Mouse (Mus musculus): ENCODE measurements at regions not wholly inside any gene's neighbourhood (a gene's known extent, or its start where the extent isn't known, plus 50 kb on each side); places are given as distances from the start of the nearest gene placed in this dataset.

GRCm38 (mm10) chr1:57155869-57156268 lies 177.4 kb upstream of the Satb2 start:
- intact Hi-C loops (cut with DNase I): no loop called here
- no peak for DNase-seq (ENCODE audit: extremely low spot score in 1 of 2, low spot score in 2 of 2)

GRCm38 (mm10) chr1:57164443-57164842 lies 186.0 kb upstream of the Satb2 start:
- no peak for DNase-seq (ENCODE audit: extremely low spot score in 1 of 2, low spot score in 2 of 2)
- intact Hi-C loops (cut with DNase I): no loop called here

- no peak for DNase-seq (ENCODE audit: extremely low spot score in 1 of 2, low spot score in 2 of 2)
- intact Hi-C loops (cut with DNase I): no loop called here
Observed at GRCm38 (mm10) chr1:57174289-57174890, 195.9 kb upstream of the Satb2 start.

- intact Hi-C loops (cut with DNase I): no loop called here
Observed at GRCm38 (mm10) chr1:57188796-57189319, 188.6 kb upstream of the 1700066M21Rik start.

GRCm38 (mm10) chr1:57201274-57201673 lies 176.1 kb upstream of the 1700066M21Rik start:
- intact Hi-C loops (cut with DNase I): no loop called here

More at GRCm38 (mm10) chr1:57188796-57189319, 188.6 kb upstream of the 1700066M21Rik start:
- DNase-seq (ENCODE audit: extremely low spot score in 1 of 2, low spot score in 2 of 2): no peak

GRCm38 (mm10) chr1:57204331-57204730 lies 173.1 kb upstream of the 1700066M21Rik start:
- no peak for DNase-seq (ENCODE audit: extremely low spot score in 1 of 2, low spot score in 2 of 2)
- intact Hi-C loops (cut with DNase I): loop anchor here (2.0 kb wide), 2 partner anchors 1244 to 1314 kb away; no protein-coding TSS in a partner anchor

More at GRCm38 (mm10) chr1:57201274-57201673, 176.1 kb upstream of the 1700066M21Rik start:
- no peak for DNase-seq (ENCODE audit: extremely low spot score in 1 of 2, low spot score in 2 of 2)

GRCm38 (mm10) chr1:57205198-57205987 lies 172.0 kb upstream of the 1700066M21Rik start:
- intact Hi-C loops (cut with DNase I): loop anchor here (2.0 to 5.0 kb wide), 5 partner anchors 62 to 1315 kb away; no protein-coding TSS in a partner anchor
- DNase-seq (ENCODE audit: extremely low spot score in 1 of 2, low spot score in 2 of 2): peak; percentile 73 to 75

GRCm38 (mm10) chr1:57206496-57206895 lies 170.9 kb upstream of the 1700066M21Rik start:
- intact Hi-C loops (cut with DNase I): loop anchor here (5.0 kb wide), 3 partner anchors 61 to 224 kb away; no protein-coding TSS in a partner anchor
- DNase-seq (ENCODE audit: extremely low spot score in 1 of 2, low spot score in 2 of 2): no peak

GRCm38 (mm10) chr1:57206944-57207343 lies 170.5 kb upstream of the 1700066M21Rik start:
- intact Hi-C loops (cut with DNase I): loop anchor here (5.0 kb wide), 3 partner anchors 60 to 225 kb away; no protein-coding TSS in a partner anchor
- no peak for DNase-seq (ENCODE audit: extremely low spot score in 1 of 2, low spot score in 2 of 2)

GRCm38 (mm10) chr1:57208415-57208814 lies 169.0 kb upstream of the 1700066M21Rik start:
- no peak for DNase-seq (ENCODE audit: extremely low spot score in 1 of 2, low spot score in 2 of 2)
- intact Hi-C loops (cut with DNase I): loop anchor here (5.0 kb wide), 3 partner anchors 59 to 226 kb away; no protein-coding TSS in a partner anchor

- DNase-seq (ENCODE audit: extremely low spot score in 1 of 2, low spot score in 2 of 2): no peak
- intact Hi-C loops (cut with DNase I): loop anchor here (5.0 kb wide), 3 partner anchors 58 to 227 kb away; no protein-coding TSS in a partner anchor
Observed at GRCm38 (mm10) chr1:57209281-57209680, 168.1 kb upstream of the 1700066M21Rik start.

- no peak for DNase-seq (ENCODE audit: extremely low spot score in 1 of 2, low spot score in 2 of 2)
- intact Hi-C loops (cut with DNase I): no loop called here
Observed at GRCm38 (mm10) chr1:57211046-57211445, 166.4 kb upstream of the 1700066M21Rik start.

- intact Hi-C loops (cut with DNase I): no loop called here
- DNase-seq (ENCODE audit: extremely low spot score in 1 of 2, low spot score in 2 of 2): no peak
Observed at GRCm38 (mm10) chr1:57213428-57213874, 164.0 kb upstream of the 1700066M21Rik start.

- no peak for DNase-seq (ENCODE audit: extremely low spot score in 1 of 2, low spot score in 2 of 2)
- intact Hi-C loops (cut with DNase I): no loop called here
Observed at GRCm38 (mm10) chr1:57214266-57214665, 163.2 kb upstream of the 1700066M21Rik start.

- DNase-seq (ENCODE audit: extremely low spot score in 1 of 2, low spot score in 2 of 2): no peak
- intact Hi-C loops (cut with DNase I): no loop called here
Observed at GRCm38 (mm10) chr1:57217656-57218055, 159.8 kb upstream of the 1700066M21Rik start.

- DNase-seq (ENCODE audit: extremely low spot score in 1 of 2, low spot score in 2 of 2): no peak
- intact Hi-C loops (cut with DNase I): no loop called here
Observed at GRCm38 (mm10) chr1:57218127-57218526, 159.3 kb upstream of the 1700066M21Rik start.

GRCm38 (mm10) chr1:57218616-57219015 lies 158.8 kb upstream of the 1700066M21Rik start:
- DNase-seq (ENCODE audit: extremely low spot score in 1 of 2, low spot score in 2 of 2): no peak
- intact Hi-C loops (cut with DNase I): no loop called here

- intact Hi-C loops (cut with DNase I): no loop called here
Observed at GRCm38 (mm10) chr1:57224425-57225104, 152.9 kb upstream of the 1700066M21Rik start.

More at GRCm38 (mm10) chr1:57224425-57225104, 152.9 kb upstream of the 1700066M21Rik start:
- DNase-seq (ENCODE audit: extremely low spot score in 1 of 2, low spot score in 2 of 2): peak; percentile 73 to 74
